Mouse (Mus musculus) urinary bladder, postnatal 14 days (tissue): ENCODE measurements around the gene Scand1.

Experiments
- DNase-seq: peaks from one replicate; pipeline ENCODE4 v3.0.0; 2021; ENCODE audit warnings: low spot score

The Scand1 gene

DNA sequence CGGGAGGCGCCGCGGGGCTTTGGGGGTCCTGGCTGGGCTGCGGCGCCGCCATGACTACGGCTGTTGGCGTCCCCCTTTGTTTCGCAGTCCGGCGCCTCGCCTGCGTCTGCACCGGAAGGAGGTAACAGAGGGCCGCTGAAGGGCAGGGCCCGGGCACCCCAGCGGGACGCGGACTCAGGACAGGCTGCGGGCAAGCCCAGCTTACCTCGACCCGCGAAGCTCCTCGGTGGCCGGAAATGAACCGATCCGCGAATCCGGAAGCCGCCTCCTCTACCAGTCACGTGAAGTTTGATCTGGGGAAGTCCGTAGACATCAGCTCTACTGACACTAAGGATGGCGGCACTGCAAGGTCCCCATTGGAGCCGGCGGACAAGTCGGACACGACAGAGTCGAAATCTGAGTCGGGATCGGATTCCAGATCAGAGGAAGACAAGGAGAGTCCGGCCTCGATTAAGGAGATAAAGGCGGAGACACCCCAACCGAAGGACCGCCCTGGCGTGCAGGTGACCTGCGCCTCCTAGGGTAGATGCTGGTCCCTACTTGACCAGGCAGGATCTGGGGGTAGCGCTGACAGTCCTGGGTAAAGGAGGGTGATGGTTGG, at the start of gene Scand1, which contains the start of gene Cnbd2:
Gene Scand1, minus strand, starts transcription at position 408 of the 601 bp plus-strand sequence.
Gene Cnbd2, plus strand, starts transcription at position 3 of the 601 bp plus-strand sequence.
- peak; percentile 81 for DNase-seq

DNA sequence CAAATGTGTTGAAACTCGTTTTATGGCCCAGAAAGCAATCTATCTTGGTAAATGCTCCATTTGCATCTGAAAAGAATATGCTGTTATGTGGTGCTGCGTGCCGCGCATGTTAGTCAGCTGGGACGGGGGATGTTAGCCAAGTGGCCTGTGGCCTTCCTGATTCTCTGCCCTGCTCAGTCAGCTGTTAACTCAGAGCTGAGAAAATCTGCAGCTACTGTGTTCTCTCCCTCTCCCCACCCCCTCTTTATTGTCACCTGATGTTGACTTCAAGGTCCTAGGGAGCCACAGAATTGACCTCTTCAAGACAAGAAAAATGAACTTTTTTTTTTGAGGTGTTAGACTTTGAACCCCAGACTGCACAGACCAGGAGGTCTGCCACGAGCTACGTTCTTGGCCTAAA, 43.5 kb upstream of the Scand1 start:
- DNase-seq = peak; percentile 18

DNA sequence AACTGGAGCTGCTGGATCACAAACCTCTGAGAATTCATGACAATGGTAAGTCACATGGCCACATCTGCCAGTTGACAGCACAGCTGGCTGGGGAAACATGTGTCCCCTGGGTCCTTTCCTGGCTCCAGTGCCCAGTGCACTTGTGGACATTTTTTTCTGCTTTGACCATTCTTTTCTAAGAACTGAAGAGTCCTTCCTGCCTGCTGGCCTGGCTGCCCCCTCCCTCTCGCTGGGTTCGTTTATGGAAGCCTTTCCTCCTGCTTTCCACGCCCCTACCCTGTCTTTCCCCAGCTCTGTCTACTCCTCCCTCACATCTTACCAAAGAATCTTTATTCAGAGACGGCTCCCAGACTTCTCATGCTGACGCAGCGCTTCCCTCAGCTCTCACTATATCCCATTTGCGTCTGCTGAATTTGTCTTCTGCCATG, 40.8 kb upstream of the Scand1 start:
- DNase-seq = no peak

DNA sequence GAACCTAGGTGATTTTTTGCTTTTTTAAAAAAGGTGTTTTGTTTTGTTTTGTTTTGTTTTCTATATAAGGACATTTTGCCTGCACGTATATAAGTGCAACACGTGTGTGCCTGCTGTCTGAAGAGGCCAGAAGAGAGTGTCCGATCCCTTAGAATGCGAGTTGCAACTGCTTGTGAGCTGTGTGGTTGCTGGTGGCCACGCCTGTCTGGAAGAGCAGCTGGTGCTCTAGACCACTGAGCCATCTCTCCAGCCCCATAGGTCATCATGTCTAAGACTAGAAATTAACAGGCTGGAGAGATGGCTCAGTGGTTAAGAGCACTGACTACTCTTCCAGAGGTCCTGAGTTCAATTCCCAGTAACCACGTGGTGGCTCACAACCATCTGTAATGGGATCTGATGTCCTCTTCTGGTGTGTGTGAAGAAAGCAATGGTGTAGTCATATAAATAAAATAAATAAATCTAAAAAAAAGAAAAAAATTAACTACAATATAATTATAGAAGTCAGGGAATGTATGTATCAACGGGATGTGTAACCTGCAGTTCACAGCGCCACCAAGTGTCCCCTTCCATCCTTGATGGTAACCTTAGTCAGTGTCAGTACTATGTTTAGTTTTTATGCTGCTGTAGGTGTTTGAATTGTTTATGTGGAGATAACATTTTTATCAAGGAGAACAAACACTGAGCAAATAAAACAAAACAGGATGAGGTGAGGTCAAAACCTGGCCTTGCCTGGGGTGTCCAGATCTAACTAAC, 40.1 kb upstream of the Scand1 start:
- no peak for DNase-seq

DNA sequence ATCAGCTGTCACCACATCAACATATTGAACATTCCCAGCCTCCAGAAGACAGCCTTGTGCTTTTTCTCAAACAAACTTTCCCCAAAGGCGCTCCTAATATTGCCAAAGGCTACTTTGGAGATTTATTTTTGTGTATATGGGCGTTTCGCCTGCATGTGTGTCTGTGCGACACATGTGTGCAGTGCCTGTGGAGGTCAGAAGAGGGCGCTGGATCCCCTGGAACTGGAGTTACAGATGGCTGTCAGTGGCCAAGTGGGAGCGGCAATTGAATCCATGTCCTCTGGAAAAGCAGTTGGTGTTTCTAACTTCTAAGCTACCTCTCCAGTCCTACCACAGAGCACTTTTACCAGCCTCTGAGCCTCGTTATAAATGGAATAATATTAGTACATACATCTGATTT, 38.7 kb upstream of the Scand1 start:
- no peak for DNase-seq

DNA sequence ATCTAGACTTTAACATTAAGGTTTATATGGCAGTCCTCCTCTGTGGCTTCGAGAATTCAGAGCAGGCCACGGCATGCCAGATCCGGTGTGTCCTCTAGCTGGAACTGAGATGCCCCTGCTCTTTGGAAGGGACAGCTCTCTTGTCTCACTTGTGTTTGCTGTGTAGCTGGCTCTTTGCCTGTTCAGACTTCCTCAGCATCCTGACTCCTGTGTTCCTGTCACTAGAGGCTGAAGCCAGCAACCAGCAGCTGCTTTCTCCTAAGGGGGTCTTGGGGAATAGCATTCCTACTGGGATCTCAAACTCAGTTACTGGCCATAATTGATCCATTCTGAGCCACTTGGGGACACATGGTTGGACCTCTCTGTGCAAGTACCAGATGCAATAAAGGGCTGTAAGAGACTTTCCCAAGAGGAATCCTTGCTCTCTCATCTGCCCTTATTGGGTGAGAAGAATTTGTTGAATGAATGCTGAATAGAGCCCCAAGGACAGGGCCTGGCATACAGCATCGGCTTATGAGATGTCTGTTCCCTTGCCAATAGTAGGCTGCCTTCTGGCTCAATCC, 36.9 kb upstream of the Scand1 start:
- DNase-seq = no peak

DNA sequence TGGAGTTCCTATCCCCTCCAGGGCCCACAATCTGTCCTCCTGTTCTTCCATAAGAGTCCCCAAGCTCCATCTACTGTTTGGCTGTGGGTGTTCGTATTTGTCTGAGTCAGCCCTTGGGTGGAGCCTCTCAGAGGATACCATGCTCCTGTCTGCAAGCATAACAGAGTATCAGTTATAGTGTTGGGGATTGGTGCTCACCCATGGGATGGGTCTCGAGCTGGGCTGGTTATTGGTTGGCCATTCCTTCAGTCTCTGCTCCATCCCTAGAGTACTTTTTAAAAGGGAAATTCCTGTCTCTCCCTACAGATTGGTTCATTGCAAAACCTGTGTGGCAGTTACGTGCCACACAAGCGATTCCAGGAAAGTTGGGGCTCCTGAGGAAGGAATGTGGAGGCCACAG, 36.3 kb upstream of the Scand1 start:
- DNase-seq = no peak

DNA sequence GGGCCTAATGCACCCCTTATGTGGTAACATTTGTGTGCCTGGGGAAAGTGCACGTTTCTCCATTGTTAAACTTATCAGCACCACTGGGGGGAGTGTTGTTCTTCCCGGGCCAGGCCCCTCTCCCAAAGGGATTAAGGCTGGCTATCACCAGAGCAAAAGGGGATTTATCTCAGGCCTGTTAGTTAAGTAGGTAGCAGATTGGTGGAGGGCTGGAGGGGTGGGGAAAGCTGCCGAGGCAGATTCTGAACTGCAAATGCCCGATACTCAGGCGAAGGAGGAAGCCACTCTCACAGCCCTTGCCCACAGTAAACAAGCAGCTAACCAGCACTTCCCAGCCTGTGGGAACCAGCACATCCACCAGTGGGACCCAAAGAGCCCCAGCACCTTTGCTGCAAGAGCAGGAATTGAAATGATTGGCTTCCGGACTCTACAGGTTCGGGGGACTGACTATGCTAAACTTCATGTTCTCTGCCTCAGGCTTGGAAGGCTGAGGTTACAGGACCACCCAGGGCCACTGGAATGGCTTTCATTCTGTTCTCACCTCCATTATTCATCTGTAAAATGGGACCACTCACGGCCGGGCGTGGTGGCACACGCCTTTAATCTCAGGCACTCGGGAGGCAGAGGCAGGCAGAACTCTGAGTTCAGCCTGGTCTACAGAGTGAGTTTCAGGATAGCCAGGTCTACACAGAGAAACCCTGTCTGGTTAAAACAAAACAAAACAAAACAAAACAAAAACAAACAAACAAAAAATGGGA, 32.5 kb upstream of the Scand1 start:
- peak; percentile 17 for DNase-seq

DNA sequence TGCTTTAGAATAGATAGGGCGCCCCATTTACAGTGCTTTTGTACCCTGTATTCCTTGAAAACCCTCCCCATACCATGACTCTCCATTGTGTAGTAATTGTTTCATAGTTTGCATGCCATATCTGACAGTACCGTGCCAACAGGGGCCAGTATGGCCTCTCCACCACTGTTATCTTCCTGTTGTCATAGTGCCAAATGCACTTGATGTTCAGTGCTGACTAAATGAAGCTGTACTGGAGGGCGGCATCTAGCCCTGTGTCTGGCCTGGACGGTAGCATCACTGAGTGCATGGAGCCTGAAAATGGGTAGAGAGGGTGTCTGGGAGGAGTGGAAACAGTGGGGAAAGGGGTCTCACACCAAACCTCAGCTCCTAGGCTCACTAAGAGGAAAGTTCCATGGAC, 27.6 kb upstream of the Scand1 start:
- DNase-seq = no peak

DNA sequence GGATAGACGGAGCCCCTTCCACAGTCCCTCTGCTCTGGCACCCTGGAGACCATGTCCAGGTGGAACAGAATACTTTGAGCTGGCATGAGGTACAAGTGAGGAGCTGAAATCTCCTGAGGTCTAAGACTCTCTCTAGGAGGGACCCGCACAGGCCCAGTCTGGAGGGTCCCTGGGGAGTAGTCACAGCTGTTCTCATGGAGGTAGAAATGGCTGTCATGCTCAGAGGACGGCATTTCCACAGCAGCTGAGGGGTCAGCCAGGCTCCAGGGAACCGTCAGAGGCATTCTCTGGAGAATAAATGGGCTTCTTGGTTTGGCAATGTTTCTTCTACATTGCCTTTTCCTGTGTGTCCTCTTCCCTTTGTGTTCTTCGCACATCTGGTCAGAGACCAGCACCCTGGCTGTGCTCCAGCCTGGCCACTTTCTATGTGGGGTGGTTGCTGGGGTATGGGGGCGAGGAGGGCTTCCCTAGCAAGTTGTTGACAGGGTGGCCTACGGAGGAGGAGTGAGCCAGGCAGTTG, 19.0 kb upstream of the Scand1 start:
- DNase-seq = no peak

DNA sequence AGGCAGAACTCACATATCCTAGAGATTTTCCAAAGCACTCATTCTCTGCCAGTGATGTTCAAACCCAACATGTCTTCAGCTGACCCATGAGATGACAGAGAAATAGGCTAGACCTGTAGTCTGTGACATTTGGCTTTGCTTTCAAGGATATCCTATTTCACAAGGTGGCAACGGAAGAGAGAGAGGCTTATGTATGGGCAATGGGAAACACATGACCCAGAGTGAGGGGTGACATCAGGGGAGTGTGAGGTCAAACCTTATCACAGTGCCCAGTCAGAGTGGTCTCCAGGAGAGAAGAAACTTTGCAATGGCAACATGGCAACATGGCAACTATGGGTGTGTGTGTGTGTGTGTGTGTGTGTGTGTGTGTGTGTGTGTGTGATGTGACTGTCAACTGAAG, 18.2 kb upstream of the Scand1 start:
- no peak for DNase-seq

DNA sequence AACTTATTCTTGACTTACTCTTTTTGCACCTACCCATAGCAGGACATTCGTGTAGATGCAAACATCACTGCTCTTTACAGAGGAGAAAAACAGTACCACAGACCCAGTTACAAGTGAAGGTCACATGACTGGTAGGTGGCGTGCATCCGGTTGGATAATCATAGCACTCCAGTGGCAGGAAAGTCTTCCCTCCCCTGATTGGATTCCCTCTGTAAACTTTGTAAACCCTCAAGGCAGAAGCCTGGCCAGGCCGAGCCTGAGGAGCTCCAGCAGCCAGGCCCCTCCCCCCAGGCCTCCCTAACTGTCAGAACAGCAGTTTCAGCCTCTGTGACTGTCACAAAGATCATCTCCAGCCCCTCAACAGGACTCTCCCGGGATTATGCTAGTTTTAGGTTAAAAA, 12.2 kb upstream of the Scand1 start:
- peak; percentile 56 for DNase-seq

DNA sequence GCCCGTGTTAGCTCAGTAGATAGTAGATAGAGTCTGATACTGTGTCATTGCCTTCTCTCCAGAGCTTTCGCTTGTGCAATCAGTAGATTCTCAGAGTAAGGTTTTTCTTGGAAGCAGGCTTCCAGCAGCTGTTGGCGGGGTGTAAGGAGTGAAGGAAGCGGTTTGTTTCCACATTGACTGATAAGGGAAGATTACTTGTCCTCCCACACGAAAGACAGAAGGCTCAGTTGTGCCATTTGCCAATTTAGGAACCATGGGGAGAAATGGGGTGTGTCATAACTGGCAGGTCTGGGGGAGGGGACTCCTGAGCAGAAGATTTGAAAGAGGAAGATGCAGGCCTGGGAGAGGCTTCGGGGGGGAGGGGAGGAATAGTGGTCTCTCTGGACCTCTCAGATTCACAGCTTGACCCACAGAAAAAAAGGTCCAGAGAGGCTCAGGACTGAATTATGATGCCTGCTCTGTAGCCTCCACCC, 11.6 kb upstream of the Scand1 start:
- peak; percentile 41 for DNase-seq

DNA sequence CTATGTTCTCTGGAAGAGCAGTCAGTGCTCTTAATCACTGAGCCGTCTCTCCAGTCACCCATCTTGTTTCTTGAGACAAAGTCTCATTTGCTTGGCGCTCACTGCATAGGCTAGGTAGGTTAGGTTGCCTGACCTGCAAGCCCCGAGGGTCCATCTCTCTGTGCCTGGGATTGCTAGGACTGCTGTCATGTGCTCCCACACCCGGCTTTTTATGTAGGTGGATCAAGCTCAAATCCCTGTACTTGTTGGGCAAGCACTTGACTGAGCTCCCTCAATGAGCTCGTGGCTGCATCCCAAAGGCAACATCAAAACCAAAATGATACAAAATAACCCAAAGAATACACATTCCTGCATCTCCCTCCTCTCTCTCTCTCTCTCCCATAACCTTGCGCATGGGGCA, 9.0 kb upstream of the Scand1 start:
- no peak for DNase-seq

DNA sequence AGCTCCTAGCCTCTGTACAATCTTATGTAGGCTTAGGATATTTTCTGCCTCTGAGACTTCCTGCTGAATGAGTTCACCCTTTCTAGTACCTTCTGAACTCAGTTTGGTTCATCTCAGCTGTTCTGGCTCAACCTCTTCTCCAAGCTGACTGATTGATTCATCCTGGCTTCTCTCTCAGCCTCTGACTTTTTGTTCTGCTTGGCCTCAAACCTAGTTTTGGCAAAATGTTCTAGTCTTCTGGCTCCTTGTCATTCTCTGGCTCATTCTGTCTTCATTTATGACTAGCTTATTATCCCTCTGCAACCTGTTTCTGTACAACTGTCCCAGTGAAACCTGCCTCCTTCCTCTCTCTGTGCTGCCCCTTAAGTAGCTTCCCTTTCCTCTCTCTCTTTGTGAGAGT, 6.0 kb upstream of the Scand1 start:
- DNase-seq = no peak

DNA sequence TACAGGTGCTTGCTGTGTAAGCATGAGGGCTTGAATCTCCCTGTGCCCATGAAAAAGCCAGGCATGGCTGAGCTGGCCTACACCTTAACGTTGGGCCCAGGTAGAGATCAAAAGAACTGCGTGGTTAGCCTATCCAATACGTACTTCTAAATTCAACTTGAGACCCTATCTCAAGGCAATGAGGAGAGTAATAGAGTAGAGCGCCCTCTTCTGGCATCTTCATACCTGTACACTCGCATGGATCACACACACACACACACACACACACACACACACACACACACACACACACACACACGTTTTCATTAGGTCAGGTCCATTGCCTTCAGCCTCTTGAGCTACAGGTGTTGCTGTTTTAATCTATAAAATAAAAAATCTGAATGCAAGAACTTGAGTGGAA, 2.3 kb upstream of the Scand1 start:
- no peak for DNase-seq

DNA sequence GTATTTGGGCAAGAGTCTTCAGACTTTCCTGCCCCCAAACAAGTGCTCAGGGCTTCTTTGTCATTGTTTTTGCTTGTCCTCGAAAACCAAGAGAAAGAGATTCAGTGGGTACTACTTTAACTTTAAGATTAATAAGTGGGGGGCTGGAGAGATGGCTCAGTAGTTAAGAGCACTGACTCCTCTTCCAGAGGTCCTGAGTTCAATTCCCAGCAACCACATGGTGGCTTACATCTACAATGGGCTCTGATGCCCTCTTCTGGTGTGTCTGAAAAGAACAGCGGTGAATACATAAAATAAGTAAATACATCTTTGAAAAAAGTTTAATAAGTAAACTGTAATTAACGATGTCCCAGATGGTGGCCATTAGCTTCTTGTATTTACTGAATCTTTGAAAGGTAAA, 649 bp upstream of the Scand1 start:
- no peak for DNase-seq

DNA sequence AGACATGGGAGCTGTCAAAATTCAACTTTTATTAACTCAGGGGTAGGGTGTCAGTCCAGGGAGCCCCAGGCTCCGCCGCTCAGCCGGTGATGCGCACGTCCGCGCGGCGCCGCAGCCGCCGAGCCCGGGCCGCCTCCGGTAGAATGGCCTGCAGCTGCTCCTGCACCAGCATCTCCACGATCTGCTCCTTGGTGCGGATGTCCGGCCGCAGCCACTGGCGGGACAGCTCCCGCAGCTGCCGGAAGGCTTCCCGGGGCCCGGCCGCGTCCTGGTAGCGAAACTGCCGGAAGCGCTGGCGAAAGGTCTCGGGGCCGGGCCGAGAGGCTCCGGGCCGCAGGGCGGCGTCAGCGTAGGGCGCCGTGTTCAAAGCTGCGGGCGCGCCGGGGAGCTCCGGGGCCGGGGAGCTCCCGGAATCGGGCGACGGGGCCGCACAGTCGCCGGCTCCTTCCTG, 638 bp downstream of the Scand1 start:
- DNase-seq = peak; percentile 62

DNA sequence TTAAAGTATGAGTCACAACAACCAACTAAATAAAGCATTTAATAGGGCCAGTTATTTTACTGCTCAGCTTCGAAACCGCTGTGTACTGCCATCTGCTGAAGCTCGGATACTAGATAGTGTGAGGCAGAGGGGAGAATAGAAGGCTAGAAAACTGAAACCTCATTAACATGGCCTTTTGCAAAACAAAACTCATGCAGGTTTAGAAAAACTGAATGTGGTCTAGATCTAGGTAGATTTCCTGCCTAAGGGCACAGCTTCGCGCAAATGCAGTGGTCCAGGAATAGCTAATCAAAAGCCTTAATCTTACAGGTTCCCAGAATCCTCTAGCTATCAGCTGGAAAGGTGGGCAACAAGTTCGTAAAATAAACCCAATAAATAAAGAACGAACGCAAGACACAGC, 1.1 kb downstream of the Scand1 start:
- DNase-seq = no peak

DNA sequence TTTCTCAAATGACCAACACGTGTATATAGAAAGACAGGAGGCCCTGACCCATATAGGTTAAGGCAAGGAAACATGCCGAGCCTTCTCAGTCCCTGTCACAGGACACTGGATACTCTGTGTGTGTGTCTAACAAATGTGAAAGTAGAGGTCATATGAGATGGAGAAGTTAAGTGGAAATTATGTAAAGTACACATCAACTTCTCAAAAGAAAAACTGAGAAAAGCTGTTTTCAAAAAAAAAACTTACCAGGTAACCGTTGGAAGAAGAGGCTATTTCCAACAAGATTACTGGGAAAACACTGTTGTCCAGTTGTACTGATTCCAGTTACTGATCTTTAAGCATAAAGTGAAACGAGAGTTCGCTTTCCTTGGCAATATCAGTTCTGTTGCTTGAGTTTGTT, 1.6 kb downstream of the Scand1 start:
- DNase-seq = no peak

DNA sequence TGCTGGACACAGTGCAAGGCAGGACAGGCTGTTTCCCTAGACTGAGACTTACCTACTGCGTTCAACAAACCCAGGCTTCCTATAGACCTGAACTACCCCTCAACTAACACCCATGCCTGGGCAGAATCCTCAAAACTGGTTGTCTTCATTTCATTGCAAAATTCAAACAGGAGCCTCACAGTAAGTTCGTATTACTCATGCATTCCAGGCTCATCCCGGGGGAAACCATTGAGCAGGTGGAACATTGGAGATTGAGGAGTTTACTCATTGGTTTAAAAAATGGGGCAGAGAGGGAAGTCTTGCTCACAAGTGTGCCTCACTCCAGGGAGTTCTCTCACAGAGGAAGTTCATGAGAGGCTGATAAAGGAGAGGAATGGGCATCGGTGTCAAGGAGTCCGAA, 2.0 kb downstream of the Scand1 start:
- no peak for DNase-seq

DNA sequence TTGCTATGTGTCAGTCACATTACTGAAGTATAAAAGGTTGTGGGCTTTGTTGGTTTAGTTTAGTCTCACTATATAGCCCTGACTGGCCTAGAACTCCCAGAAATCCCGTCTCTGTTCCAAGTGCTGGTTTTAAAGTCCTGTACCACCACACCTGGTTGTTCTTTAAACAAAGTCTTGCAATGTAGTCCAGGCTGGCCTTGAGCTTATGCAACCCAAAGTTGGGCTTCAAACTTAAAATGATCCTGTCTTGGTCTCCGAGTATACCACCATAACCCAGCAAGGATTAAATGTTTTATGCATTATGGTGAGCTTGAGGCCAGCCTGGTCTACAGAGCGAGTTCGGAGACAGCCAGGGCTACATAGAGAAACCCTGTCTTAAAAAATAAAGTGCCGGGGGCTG, 2.6 kb downstream of the Scand1 start:
- DNase-seq = no peak
